Mouse (Mus musculus) layer of hippocampus, adult 2 months (tissue): Measurements from ENCODE around the gene Ccdc169. TPM values are rescaled to one million over a fixed set of nuclear protein-coding genes. Genes with fewer than 3 reads are reported as not detected.
A peak's percentile ranks its signal among the peaks of the same experiment; 100 is the strongest.
"Not testable (repeated sequence)": the region's sequence is repeated elsewhere in the genome, so short reads cannot be mapped to it uniquely, and the experiment has no call there.

Experiments
- DNase-seq, 2 experiments: peaks; one replicate each; pipeline ENCODE4 v3.0.0; 2022; ENCODE audit warnings: low spot score in 2 of 2
- H3K27ac ChIP-seq: fragments of 200-600 bp; 2 replicates; pipeline ENCODE4 v1.8.1; 2022
- H3K4me3 ChIP-seq: fragments of 200-600 bp; 2 replicates; pipeline ENCODE4 v1.8.1; 2022; ENCODE audit warnings: mild to moderate bottlenecking
- CTCF ChIP-seq: fragments of 200-600 bp; conservative IDR thresholded peaks from 2 replicates; pipeline ENCODE4 v1.8.1; 2022; ENCODE audit warnings: antibody characterized with exemption, mild to moderate bottlenecking, moderate library complexity
- microRNA-seq, 2 experiments: library from miRNA; unstranded; fragments of <30 nt; microRNA quantifications; one replicate each; pipeline ENCODE4 v1.2.0; 2021
- total RNA-seq, 2 experiments: library from RNA; stranded (reverse); gene quantifications; 2 replicates each; pipeline ENCODE4 v1.2.3; 2021

The Ccdc169 gene
- total RNA-seq, 2 experiments from 2014 or later = 0.27 to 0.36 TPM

- no peak for DNase-seq
- Histone ChIP-seq H3K4me3 (no peak overlapping the region), H3K27ac (no peak overlapping the region)
- no peak for TF ChIP-seq CTCF
Observed at GRCm38 (mm10) chr3:55191668-55192067, 54.5 kb downstream of the Ccdc169 start.

GRCm38 (mm10) chr3:55193351-55193750 lies 56.2 kb downstream of the Ccdc169 start:
- no peak overlapping the region for H3K27ac ChIP-seq
- no peak for DNase-seq
- no peak overlapping the region for H3K4me3 ChIP-seq
- TF ChIP-seq CTCF = no peak

- no peak for DNase-seq
- Histone ChIP-seq H3K27ac (no peak overlapping the region), H3K4me3 (no peak overlapping the region)
- TF ChIP-seq CTCF = peak; percentile 59
Observed at GRCm38 (mm10) chr3:55194792-55195191, 57.7 kb downstream of the Ccdc169 start.

- H3K27ac ChIP-seq = no peak overlapping the region
- no peak overlapping the region for H3K4me3 ChIP-seq
- no peak for TF ChIP-seq CTCF
- no peak for DNase-seq
Observed at GRCm38 (mm10) chr3:55195581-55196327, 58.6 kb downstream of the Ccdc169 start.

GRCm38 (mm10) chr3:55196328-55196710 lies 59.2 kb downstream of the Ccdc169 start:
- no peak overlapping the region for H3K27ac ChIP-seq
- no peak for TF ChIP-seq CTCF
- no peak for DNase-seq
- H3K4me3 ChIP-seq = no peak overlapping the region

GRCm38 (mm10) chr3:55203621-55204020 lies 66.5 kb downstream of the Ccdc169 start:
- not testable (repeated sequence) for DNase-seq, H3K27ac ChIP-seq

GRCm38 (mm10) chr3:55206413-55206812 lies 69.3 kb downstream of the Ccdc169 start:
- TF ChIP-seq CTCF = peak; percentile 34
- Histone ChIP-seq H3K4me3 (no peak overlapping the region), H3K27ac (no peak overlapping the region)
- no peak for DNase-seq

More at GRCm38 (mm10) chr3:55203621-55204020, 66.5 kb downstream of the Ccdc169 start:
- not testable (repeated sequence) for H3K4me3 ChIP-seq

- DNase-seq = no peak
- Histone ChIP-seq H3K27ac (no peak overlapping the region), H3K4me3 (no peak overlapping the region)
- no peak for TF ChIP-seq CTCF
Observed at GRCm38 (mm10) chr3:55207665-55208064, 70.5 kb downstream of the Ccdc169 start.

- Histone ChIP-seq H3K27ac (no peak overlapping the region), H3K4me3 (no peak overlapping the region)
- DNase-seq = no peak
- no peak for TF ChIP-seq CTCF
Observed at GRCm38 (mm10) chr3:55212254-55212653, 75.1 kb downstream of the Ccdc169 start.

GRCm38 (mm10) chr3:55213785-55214184 lies 76.6 kb downstream of the Ccdc169 start:
- DNase-seq = no peak
- no peak for TF ChIP-seq CTCF
- H3K4me3 ChIP-seq = no peak overlapping the region
- no peak overlapping the region for H3K27ac ChIP-seq

- no peak overlapping the region for H3K4me3 ChIP-seq
- TF ChIP-seq CTCF = no peak
- no peak overlapping the region for H3K27ac ChIP-seq
- DNase-seq = peak in 1 of 2 experiments; percentile 24
Observed at GRCm38 (mm10) chr3:55214413-55214812, 77.3 kb downstream of the Ccdc169 start.

- peak; percentile 69 for TF ChIP-seq CTCF
- no peak overlapping the region for H3K4me3 ChIP-seq
- DNase-seq = no peak
- no peak overlapping the region for H3K27ac ChIP-seq
Observed at GRCm38 (mm10) chr3:55222502-55222901, 85.4 kb downstream of the Ccdc169 start.

Small RNA genes within 50 kb of the gene (microRNA-seq; reads per million reads assigned to microRNA genes)
- gene Gm22029 = 0 reads per million in 2 experiments

Other genes starting within 250 kb of the Ccdc169 start
- gene Sertm1, start 221.5 kb upstream of the Ccdc169 start, total RNA-seq = 10 to 100 TPM; 83.1 to 83.2 TPM
- gene Ccna1, start 81.8 kb upstream of the Ccdc169 start, total RNA-seq = 1 to 10 TPM; 2.4 to 2.5 TPM
- gene Spg20, start 25.2 kb upstream of the Ccdc169 start, total RNA-seq = 10 to 100 TPM; 39.7 to 51.1 TPM
- gene Sohlh2, start 44.7 kb downstream of the Ccdc169 start, total RNA-seq = not detected
- gene Dclk1, start 105.0 kb downstream of the Ccdc169 start, total RNA-seq = 100 to 1,000 TPM; 569 to 585 TPM